Mouse (Mus musculus): ENCODE results near the gene Tinf2.
A peak's percentile ranks its signal among the peaks of the same experiment; 100 is the strongest.

Gene Tinf2

DNA sequence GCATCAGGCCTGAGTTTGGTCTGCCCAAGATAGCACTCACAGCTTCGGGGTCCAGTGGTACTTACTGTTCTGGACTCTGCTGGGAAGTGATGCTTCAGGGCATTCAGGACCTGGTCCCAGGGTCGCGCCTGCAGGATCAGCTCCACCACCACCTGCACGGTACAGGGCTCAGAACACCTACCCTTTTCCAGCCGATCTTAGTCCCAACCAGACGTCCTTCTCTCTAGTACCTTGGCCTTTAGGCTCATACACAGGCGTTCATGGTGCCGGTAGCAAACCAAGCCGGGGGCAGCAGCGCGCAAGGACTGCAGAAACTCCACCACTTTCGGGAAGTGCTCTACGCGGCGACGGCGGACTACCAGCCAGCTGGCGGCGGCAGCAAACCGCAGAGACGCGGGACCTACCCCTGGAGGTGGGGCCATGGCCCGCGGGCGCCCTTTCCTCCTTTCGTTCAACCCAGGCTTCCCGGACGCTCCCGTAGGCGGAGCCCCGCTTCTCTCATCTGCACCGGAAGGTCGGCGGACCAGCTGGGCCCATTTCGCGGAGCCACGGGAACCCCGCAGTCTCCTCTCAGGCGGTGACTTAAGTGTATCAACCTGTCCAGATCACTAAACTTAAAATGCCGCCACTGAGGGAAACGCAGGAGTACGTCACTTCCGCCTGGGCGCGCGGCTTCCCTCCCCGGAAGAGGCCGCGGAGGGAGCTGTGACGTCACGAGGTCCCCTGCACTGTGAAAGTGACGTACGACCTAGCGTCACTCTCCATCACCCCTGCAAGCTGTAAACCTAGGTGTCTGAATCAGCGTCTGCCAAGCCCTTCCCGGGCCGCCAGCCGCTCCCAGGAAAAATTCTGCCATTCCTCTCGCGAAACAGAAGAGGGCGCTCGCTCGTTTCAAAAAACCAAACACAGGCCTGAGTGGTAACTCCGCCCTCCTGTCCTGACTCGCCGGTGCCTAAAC is at the start of gene Tinf2:
TSS of gene Tinf2 (minus strand) at position 661 of the 958 bp plus-strand sequence.
- peak; percentile 89 to 95 for DNase-seq (ENCODE audit: low spot score in 2 of 2)

DNA sequence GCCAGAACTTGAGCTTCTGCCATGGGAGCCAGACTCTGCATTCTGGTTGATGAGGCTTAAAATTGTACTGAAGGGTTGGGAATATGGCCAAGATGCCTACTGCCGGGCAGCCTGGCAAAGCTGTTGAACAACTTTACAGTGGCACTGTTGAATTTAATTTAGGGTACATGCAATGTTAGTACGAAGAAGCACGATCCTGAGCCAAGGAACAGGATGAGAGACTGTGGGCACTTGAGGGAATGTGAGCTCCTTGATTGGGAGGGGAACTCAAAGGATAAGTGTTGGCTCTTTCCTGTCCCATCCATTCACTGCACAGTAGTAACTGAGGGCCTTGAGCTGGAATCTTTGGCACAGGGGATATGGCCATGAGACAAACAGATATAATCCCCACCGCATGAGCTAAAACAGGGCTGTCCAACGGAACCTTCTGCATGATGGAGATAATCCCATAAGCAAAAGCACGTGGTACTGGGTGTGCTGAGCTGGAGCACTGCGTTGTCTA is 49.0 kb upstream of the Tinf2 start:
- no peak for DNase-seq (ENCODE audit: low spot score in 2 of 2)

DNA sequence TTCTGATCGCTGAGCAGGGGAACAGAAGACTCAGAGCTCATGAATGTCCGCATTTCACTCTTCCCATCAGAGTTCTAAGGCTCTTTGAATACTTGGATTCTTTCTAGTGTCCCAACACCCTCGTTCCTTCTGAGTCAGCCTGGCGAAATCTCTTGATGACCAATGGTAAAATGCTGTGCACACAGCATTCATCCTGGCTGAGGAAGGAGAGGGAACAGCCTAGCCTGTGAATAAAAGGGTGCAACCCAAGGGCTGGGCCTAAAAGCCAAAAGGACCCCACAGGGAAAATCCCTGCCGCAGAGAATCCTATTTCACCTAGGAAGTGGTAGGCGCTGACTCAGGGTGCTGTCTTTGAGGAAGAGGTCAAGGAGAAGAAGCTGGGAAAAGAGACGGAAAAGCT is 48.5 kb upstream of the Tinf2 start:
- DNase-seq (ENCODE audit: low spot score in 2 of 2): no peak

DNA sequence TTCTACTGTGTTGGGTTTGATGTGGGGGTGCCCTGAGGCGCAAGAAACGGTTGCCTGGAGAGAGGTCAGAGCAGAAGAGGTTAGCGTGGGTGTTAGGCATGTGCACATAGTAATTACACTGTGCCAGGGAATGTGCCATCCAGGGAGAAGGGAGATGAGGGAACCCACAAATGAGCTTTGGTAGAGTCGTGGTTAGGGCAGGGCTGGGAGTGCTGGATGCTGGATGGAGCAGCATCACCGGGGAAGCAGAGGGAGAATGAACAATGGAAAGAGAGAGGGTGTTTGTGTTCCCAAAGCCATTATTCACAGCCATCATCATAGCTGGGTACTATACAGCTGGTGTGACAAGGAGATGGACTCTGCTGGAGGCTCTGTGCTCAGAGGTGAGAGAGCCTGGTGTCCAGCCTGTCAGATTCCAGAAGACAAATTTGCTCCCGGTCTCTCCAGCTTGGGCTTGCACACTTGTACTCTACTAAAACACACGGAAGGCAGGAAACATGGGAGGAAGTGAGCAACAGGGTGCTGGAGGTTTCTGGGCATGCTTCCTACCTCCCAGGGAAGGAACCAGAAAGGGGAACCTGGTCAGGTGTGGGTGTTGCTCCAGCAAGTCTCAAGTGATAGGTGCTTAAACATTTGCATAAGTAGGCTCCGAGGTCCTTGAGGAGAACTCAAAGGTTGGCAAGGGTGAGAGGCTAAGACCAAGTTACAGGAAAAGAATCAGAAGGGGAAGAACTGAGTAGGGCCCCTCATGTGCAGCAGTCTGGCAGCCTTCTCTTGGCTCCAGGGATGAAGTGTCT is 46.5 kb upstream of the Tinf2 start:
- no peak for DNase-seq (ENCODE audit: low spot score in 2 of 2)

DNA sequence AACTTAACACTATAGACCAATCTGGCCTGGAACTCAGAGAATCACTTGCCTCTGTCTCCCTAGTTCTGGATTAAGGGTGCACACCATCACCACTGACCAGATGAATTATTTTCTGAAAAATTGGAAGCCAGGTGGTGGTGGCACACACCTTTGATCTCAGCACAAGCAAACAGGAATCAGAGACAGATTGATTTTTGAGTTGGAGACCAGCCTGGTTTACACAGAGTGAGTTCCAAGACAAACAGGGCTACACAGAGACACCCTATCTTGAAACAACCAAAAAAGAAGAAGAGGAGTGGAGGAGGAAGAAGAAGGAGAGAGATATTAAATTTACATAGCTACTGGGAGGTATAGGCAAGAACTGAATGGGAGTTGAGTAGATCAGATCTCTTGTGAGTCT is 44.6 kb upstream of the Tinf2 start:
- no peak for DNase-seq (ENCODE audit: low spot score in 2 of 2)

DNA sequence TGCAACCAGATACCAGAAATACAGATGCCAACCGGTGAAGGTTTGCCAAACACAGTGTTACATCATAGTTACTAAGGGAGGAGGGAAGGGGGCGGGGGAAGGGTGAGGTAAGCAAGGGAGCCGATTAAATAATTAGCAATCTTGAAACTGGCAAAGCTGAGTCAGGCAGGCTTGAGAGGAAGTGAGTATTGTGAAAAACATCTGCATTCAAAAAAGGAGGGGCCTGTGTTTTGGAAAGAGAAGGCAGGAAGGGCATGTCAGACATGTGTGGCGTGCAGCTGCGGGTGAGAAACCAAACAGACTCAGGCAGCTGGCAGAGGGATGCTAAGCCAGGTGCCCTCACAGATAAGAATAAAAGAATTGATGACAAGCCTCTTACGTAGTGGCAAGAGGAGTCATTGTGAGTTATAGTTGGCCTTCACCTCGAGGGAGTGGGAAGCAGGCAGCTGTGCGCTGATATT is 42.8 kb upstream of the Tinf2 start:
- DNase-seq (ENCODE audit: low spot score in 2 of 2): peak; percentile 76 to 82

DNA sequence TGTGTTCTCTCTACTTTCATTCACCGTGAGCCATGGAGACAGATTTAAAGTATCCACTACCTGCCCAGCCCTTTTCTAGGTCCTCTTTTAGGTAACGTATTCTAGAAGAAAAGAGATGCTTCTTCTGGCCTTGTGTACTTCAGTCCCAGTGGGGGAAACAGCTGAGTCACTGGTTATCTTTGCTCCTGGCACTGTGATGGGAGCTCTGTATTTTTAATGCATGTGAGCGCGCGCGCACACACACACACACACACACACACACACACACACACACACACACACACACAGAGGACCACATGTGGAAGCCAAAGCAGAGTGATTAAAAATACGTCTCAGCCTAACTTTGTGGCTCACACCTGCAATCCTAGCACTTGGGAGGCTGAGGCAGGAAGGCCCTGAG is 41.8 kb upstream of the Tinf2 start:
- no peak for DNase-seq (ENCODE audit: low spot score in 2 of 2)

DNA sequence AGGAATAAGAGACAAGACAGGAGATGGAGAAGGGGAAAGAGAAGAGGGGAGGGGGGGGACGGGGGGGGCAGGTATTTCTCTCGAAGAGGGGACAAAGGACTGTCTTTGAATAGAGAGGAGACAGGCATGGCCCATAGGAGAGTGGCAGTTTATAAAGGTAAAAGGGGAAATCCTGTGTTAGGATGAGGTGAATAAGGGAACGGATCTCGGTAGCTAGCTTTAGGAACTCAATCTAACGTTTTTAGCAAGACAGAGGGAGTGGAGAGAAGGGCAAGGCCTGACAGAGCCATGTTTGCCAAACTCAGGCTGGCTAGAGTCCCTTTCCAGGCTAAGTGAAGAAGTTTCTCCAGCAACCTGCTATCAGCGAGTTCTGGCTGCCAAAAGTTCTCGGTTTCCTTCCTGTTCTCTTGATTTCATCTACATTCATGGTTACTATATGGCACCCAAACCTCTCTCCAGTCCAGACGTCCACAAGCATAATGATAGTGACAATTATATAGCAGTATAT is 40.9 kb upstream of the Tinf2 start:
- DNase-seq (ENCODE audit: low spot score in 2 of 2): no peak

DNA sequence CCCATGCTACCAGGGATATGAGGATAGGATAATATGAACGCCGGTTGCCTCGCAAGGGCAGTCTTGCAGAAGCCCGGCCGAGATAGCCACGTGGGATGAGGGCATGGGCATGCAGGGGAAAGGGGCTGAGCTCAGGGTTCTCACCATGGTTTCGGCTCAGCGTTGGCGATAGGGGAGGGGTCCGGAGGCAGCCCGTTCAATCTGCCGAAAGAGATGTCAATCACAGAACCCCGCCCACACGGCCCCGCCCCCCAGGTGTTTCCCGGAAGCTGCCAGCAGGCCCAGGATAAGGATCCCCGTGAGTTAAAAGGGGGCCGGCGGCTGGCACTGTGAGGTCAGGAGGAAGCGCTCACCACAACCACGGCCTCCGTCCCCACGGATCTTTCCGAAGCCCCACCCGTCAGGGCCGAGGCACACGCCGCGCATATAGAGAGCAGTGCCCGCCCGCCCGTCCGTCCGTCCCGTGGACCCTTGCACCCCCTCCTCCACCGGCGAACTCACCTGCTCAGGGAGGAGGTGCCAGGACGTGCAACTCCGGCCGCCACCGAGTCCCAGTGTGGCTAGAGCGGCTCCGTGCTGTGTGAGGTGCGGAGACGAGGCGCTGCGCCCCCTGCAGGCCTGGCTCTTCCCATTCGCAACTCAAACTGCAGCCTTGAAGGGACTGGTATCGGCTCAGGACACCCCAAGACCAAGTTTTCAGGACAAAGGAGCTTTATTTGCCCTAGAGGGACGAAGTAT is 40.2 kb upstream of the Tinf2 start, which contains the start of gene Rabggta:
TSS of gene Rabggta (minus strand) at position 564 of the 738 bp plus-strand sequence.
- DNase-seq (ENCODE audit: low spot score in 2 of 2): peak; percentile 96 to 97

DNA sequence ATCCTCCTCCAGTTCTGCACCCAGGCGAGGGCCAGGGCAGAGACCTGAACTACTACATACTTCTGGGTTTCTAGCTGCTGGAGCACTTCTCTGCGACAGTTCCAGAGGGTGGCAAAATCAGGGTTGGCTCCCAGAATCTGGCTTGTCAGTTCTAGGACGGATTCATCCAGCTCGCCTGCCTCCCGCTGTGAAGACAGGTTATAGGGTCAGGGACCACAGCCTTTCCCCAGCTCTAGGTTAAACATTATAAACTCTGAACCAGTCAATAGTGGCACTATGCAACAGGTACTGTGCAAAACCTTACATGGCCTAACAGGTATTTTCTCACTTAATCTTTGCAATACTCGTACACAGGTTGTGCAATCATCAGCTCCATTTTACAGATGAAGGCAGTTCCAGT is 39.5 kb upstream of the Tinf2 start:
- DNase-seq (ENCODE audit: low spot score in 2 of 2): no peak

DNA sequence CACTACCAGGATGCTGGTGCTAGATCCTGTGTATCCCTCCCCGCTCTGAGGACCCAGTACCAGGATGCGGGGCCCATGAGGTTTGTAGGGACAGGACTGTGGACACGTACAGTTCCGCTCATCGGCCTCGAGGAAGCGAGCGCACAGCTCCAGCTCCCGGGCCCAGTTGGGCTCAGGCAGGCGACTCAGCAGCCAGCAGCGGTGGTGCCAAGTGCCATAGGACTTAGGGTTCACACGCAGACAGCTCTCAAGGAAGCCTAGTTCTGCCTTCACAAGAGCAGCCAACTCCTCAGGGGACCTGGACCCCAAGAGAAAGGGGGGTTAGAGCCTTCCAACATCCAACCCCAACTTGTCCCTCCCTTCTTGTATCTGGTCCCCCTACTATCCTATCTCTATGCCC is 39.0 kb upstream of the Tinf2 start:
- DNase-seq (ENCODE audit: low spot score in 2 of 2): no peak

DNA sequence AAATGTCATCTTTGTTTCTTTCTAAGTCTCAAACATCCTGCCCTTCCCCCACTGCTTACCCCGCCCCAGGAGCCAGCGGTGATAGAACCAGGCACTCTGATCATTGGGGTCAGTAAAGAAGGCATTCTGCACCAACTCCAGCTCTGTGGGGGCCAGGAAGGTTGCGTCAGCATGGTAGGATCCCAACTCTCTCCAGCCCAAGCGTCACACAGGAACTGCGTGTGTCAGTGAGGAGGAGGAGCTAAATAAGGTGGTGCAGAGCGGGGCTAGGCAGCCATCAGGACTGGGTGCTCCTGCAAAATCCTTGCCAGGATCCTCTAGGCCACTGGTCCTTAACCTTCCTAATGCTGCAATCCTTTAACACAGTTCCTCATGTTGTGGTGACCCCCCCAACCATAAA is 38.1 kb upstream of the Tinf2 start:
- DNase-seq (ENCODE audit: low spot score in 2 of 2): no peak

DNA sequence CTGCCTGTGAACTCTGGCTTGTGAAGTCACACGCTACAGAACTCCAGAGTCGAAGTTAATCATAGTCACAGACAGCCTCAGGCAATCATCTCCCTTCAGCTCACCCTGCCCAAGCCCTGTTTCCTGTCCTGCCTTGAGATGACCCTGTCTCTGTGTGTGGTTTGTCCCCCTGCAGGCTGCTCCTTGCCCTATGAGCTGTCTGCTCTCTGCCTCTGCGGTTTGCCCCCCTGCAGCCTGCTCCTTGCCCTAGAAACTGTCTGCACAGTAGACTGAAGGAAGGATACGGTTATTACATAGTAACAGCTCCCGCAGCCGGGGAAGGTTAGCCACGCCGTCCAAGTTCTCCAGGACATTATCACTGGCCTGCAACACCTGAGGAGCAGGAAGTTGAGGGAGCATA is 35.3 kb upstream of the Tinf2 start:
- no peak for DNase-seq (ENCODE audit: low spot score in 2 of 2)

DNA sequence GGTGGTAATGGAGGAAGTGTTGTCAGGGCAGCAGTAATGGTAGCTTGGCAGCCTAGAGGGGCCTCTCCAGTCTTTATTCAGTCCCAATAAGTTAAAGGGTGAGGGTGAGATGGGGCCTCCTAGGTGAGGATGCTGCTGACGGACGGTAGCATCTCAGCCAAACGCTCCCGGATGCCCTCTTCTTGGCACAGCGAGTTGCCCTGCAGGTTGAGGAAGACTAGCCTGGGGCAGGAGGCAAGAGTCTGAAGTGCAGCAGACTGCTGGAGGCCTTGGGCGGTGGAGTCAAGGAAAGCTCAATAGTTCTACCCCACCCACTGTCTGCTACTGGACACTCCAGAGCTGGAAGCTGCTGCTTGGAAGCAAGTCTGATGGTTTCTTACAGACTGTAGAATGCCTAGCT is 34.7 kb upstream of the Tinf2 start:
- DNase-seq (ENCODE audit: low spot score in 2 of 2): no peak

DNA sequence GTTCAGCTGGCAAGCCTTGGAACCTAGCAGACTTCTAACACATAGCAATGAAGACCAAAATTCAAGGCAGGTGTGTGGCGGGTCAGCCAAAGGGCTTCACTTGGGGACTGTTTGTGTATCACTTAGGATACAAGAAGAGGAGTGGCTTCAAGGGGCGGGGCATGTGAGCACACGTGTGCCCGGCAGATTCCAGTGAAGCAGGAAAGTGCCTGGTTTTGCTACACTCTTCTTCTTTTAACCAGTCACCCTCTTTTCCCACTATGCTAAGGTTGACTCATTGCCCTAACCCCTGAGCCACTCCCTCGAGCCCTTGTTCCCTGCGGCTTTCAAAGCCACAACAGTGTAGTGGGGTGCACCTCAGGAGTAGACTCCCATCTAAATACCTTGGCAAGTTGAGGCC is 33.3 kb upstream of the Tinf2 start:
- no peak for DNase-seq (ENCODE audit: low spot score in 2 of 2)

DNA sequence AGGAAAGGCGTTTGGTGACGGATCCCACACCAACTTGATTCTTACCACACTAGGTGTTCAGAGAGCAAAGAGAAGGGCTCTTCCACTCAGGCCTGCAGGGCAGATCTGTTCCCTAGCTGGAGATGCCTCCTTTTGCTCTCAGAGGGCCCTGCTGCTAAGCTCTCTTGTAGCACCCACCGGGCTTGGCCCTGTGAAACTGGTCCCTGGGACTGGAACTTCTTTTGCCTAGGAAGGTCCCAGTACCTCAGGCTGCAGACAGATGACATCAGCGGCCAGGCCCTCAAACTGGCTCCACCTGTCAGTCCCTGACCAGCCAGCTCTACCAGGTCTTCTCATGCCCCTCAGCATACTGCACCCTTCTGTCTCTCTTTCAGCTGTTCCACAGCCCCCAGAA is 32.1 kb upstream of the Tinf2 start, which contains the start of gene Tgm1:
TSS of gene Tgm1 (minus strand) at position 198 of the 394 bp plus-strand sequence.
- DNase-seq (ENCODE audit: low spot score in 2 of 2): no peak

DNA sequence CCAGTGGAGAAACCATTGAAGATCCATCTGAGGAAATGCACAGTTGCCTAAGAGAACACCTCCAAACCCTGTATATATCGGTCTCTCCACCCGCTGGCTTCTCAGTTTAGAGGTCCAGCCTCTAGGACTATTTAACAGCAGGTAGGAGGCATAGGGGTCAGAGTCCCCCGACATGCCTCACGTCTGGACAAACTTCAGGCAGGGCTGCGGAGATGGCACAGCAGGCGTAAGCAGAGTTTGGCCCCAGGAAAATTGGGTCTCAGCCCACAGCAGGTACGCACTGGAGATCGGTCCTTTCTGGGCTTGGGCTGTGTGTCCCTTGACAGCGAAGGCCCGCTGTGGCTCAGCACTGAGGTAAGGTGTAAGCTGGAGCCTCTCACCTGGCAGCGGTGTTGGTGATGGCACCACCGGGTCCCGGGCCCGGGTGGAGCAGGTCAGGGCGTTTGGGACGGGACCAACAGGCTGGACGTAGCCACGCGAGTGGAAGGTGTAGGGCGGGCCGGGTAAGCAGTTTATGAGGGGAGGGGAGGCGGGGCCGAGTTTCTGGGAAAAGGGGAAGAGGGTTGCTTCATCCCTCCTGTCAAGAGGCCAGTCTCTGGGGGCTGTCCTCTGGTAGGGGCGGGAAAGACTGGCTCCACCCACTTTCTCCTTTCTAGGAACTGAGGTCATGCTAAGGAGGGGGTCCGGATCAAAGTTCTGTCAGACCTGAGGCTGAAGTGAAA is 31.5 kb upstream of the Tinf2 start:
- DNase-seq (ENCODE audit: low spot score in 2 of 2): no peak

DNA sequence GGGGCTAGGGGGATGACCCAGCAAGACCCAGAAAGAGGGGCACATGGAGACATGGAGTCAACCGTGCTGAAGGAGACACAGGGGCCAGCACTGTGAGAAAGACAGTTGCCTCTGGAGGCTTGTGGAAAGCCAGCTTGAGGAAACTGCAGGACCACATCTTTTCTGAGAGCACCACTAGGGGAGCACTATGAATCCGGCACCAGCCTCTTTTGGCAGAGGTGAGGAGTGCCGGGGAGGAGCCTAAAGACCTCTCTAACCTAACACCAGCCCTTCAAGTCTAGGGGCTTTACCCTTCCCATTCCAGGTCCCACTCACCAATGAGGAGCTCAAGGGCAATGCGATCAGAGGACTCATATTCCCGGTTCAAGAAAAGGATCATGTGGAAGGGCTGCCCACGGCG is 30.2 kb upstream of the Tinf2 start:
- DNase-seq (ENCODE audit: low spot score in 2 of 2): no peak

DNA sequence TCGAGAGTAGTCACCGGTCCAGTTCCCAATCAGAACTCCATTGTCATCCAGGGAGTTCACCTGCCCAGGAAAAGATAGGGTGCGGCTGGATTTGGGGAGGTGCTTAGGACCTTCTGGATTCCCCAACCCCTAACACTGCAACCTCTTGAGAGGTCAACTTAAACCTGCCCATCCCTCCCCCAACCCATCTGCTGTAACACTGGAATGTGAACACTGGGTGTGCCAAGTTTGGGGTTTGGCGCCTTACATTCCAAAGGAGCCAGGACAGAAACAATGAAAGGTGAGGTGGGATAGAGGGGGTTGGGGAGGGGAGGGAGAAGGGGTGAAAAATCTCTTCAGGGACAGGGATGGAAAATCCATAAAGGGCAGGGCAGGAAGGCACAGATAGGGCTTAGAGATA is 27.9 kb upstream of the Tinf2 start:
- no peak for DNase-seq (ENCODE audit: low spot score in 2 of 2)

DNA sequence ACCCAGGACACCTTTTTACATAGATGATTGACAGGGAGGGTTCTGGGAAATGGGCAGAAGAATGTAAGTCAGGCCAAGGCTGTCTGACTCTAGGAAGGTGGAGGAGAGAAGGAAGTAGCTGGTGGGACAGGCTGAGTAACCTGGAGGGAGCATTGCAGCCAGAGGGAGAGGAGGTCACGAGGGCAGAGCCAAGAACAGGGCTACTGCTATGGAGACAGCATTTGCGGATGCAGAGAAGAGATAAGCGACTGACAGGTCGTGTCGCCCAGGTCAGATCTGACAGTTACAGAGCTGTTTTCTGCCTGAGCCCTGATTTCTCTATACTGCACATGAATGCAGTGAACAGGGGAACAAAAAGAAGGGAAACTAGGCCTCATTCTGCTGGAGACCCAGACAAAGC is 25.8 kb upstream of the Tinf2 start:
- no peak for DNase-seq (ENCODE audit: low spot score in 2 of 2)
